Mouse (Mus musculus): Measurements from ENCODE around the gene BC052040. TPM values are rescaled to one million over a fixed set of nuclear protein-coding genes. Genes with fewer than 3 reads are reported as not detected.

BC052040 gene
- polyA plus RNA-seq, 1 experiment from 2014 or later = 12.2 TPM

- Histone ChIP-seq H3K4me2 (no peak overlapping the region), H3K36me3 (0 out of 2 replicates have a peak, but pooled peaks cover 5% of the 10 kb centered on the region), H3K27me3 (no peaks in the 10 kb centered on the region), H3K27ac (no peak overlapping the region), H3K4me1 (no peaks in the 10 kb centered on the region), H3K9ac (no peak overlapping the region), H3K4me3 (no peak overlapping the region), H3K9me3 (0 out of 2 replicates have a peak, but pooled peaks cover 7% of the 10 kb centered on the region)
- 76% methylated on average over 3 of the region's 3 CpGs for WGBS
- ATAC-seq (ENCODE audit: insufficient number of reproducible peaks, insufficient read depth, low FRiP score, low TSS enrichment, low read depth) = no peak
Observed at GRCm38 (mm10) chr2:115717980-115718379, 136.5 kb downstream of the BC052040 start.

GRCm38 (mm10) chr2:115723452-115723851 lies 141.9 kb downstream of the BC052040 start:
- Histone ChIP-seq H3K9me3 (0 out of 2 replicates have a peak, but pooled peaks cover 7% of the 10 kb centered on the region), H3K4me2 (no peak overlapping the region), H3K4me3 (no peak overlapping the region), H3K27ac (no peak overlapping the region), H3K36me3 (peaks cover 5% of the 10 kb centered on the region; the same call in 1 of the 2 replicates), H3K27me3 (no peaks in the 10 kb centered on the region), H3K9ac (no peak overlapping the region), H3K4me1 (peaks cover 4% of the 10 kb centered on the region; the same call in 1 of the 2 replicates)
- ATAC-seq (ENCODE audit: insufficient number of reproducible peaks, insufficient read depth, low FRiP score, low TSS enrichment, low read depth) = no peak
- WGBS = 25% methylated on average over 8 of the region's 8 CpGs

GRCm38 (mm10) chr2:115724216-115724615 lies 142.7 kb downstream of the BC052040 start:
- 0 out of 2 replicates have a peak, but pooled peaks cover 3% of the 10 kb centered on the region for H3K27me3 ChIP-seq
- no peak overlapping the region for H3K9ac ChIP-seq
- H3K36me3 ChIP-seq = peaks cover 5% of the 10 kb centered on the region; the same call in 1 of the 2 replicates
- WGBS = 55% methylated on average over 6 of the region's 6 CpGs
- no peak overlapping the region for H3K27ac ChIP-seq
- no peak for ATAC-seq (ENCODE audit: insufficient number of reproducible peaks, insufficient read depth, low FRiP score, low TSS enrichment, low read depth)
- no peak overlapping the region for H3K4me3 ChIP-seq
- H3K4me1 ChIP-seq = peaks cover 4% of the 10 kb centered on the region; the same call in 1 of the 2 replicates
- no peak overlapping the region for H3K4me2 ChIP-seq
- 0 out of 2 replicates have a peak, but pooled peaks cover 7% of the 10 kb centered on the region for H3K9me3 ChIP-seq

- H3K4me2 ChIP-seq = no peak overlapping the region
- ATAC-seq (ENCODE audit: insufficient number of reproducible peaks, insufficient read depth, low FRiP score, low TSS enrichment, low read depth) = no peak
- H3K4me3 ChIP-seq = no peak overlapping the region
- peaks cover 5% of the 10 kb centered on the region; the same call in 1 of the 2 replicates for H3K36me3 ChIP-seq
- H3K4me1 ChIP-seq = peaks cover 4% of the 10 kb centered on the region; the same call in 1 of the 2 replicates
- WGBS = 88% methylated on average over 6 of the region's 6 CpGs
- 0 out of 2 replicates have a peak, but pooled peaks cover 7% of the 10 kb centered on the region for H3K9me3 ChIP-seq
- 0 out of 2 replicates have a peak, but pooled peaks cover 3% of the 10 kb centered on the region for H3K27me3 ChIP-seq
- no peak overlapping the region for H3K27ac ChIP-seq
- H3K9ac ChIP-seq = no peak overlapping the region
Observed at GRCm38 (mm10) chr2:115724726-115725125, 143.2 kb downstream of the BC052040 start.

GRCm38 (mm10) chr2:115725503-115725902 lies 144.0 kb downstream of the BC052040 start:
- no peak overlapping the region for H3K4me3 ChIP-seq
- no peak overlapping the region for H3K27ac ChIP-seq
- no peak for ATAC-seq (ENCODE audit: insufficient number of reproducible peaks, insufficient read depth, low FRiP score, low TSS enrichment, low read depth)
- WGBS = 62% methylated on average over 6 of the region's 6 CpGs
- peaks cover 3% of the 10 kb centered on the region; the same call in 1 of the 2 replicates for H3K36me3 ChIP-seq
- H3K4me1 ChIP-seq = peaks cover 4% of the 10 kb centered on the region; the same call in 1 of the 2 replicates
- H3K27me3 ChIP-seq = peaks cover 8% of the 10 kb centered on the region; the same call in 1 of the 2 replicates
- H3K4me2 ChIP-seq = no peak overlapping the region
- H3K9ac ChIP-seq = no peak overlapping the region
- 0 out of 2 replicates have a peak, but pooled peaks cover 3% of the 10 kb centered on the region for H3K9me3 ChIP-seq

- 46% methylated on average over 6 of the region's 6 CpGs for WGBS
- Histone ChIP-seq H3K9ac (no peak overlapping the region), H3K4me1 (peaks cover 4% of the 10 kb centered on the region; the same call in 1 of the 2 replicates), H3K27ac (no peak overlapping the region), H3K9me3 (no peaks in the 10 kb centered on the region), H3K4me2 (no peak overlapping the region), H3K36me3 (no peaks in the 10 kb centered on the region; the same call in 1 of the 2 replicates), H3K27me3 (peaks cover 12% of the 10 kb centered on the region; the same call in 1 of the 2 replicates), H3K4me3 (no peak overlapping the region)
- no peak for ATAC-seq (ENCODE audit: insufficient number of reproducible peaks, insufficient read depth, low FRiP score, low TSS enrichment, low read depth)
Observed at GRCm38 (mm10) chr2:115725926-115726325, 144.4 kb downstream of the BC052040 start.

GRCm38 (mm10) chr2:115726806-115727205 lies 145.3 kb downstream of the BC052040 start:
- Histone ChIP-seq H3K9me3 (no peaks in the 10 kb centered on the region), H3K4me1 (peaks cover 4% of the 10 kb centered on the region; the same call in 1 of the 2 replicates), H3K27ac (no peak overlapping the region), H3K36me3 (no peaks in the 10 kb centered on the region; the same call in 1 of the 2 replicates), H3K4me3 (no peak overlapping the region), H3K4me2 (no peak overlapping the region), H3K27me3 (peaks cover 14% of the 10 kb centered on the region; the same call in 1 of the 2 replicates), H3K9ac (no peak overlapping the region)
- WGBS = 64% methylated on average over 5 of the region's 5 CpGs
- no peak for ATAC-seq (ENCODE audit: insufficient number of reproducible peaks, insufficient read depth, low FRiP score, low TSS enrichment, low read depth)

- Histone ChIP-seq H3K4me2 (no peak overlapping the region), H3K27ac (no peak overlapping the region), H3K9me3 (no peaks in the 10 kb centered on the region), H3K27me3 (peaks cover 14% of the 10 kb centered on the region; the same call in 1 of the 2 replicates), H3K36me3 (no peaks in the 10 kb centered on the region; the same call in 1 of the 2 replicates), H3K4me3 (no peak overlapping the region), H3K4me1 (peaks cover 6% of the 10 kb centered on the region; the same call in 1 of the 2 replicates), H3K9ac (no peak overlapping the region)
- ATAC-seq (ENCODE audit: insufficient number of reproducible peaks, insufficient read depth, low FRiP score, low TSS enrichment, low read depth) = no peak
- WGBS = 86% methylated on average over 6 of the region's 6 CpGs
Observed at GRCm38 (mm10) chr2:115728627-115729026, 147.1 kb downstream of the BC052040 start.

GRCm38 (mm10) chr2:115730502-115730901 lies 149.0 kb downstream of the BC052040 start:
- no peak overlapping the region for H3K4me2 ChIP-seq
- no peak overlapping the region for H3K9ac ChIP-seq
- H3K27me3 ChIP-seq = peaks cover 14% of the 10 kb centered on the region; the same call in 1 of the 2 replicates
- ATAC-seq (ENCODE audit: insufficient number of reproducible peaks, insufficient read depth, low FRiP score, low TSS enrichment, low read depth) = no peak
- H3K27ac ChIP-seq = no peak overlapping the region
- peaks cover 6% of the 10 kb centered on the region; the same call in 1 of the 2 replicates for H3K4me1 ChIP-seq
- WGBS = 61% methylated on average over 6 of the region's 6 CpGs
- H3K4me3 ChIP-seq = no peak overlapping the region
- no peaks in the 10 kb centered on the region; the same call in 1 of the 2 replicates for H3K36me3 ChIP-seq
- no peaks in the 10 kb centered on the region for H3K9me3 ChIP-seq

- Histone ChIP-seq H3K4me3 (no peak overlapping the region), H3K9me3 (no peaks in the 10 kb centered on the region), H3K9ac (no peak overlapping the region), H3K4me1 (peaks cover 6% of the 10 kb centered on the region; the same call in 1 of the 2 replicates), H3K4me2 (no peak overlapping the region), H3K27me3 (peaks cover 14% of the 10 kb centered on the region; the same call in 1 of the 2 replicates), H3K36me3 (no peaks in the 10 kb centered on the region; the same call in 1 of the 2 replicates), H3K27ac (no peak overlapping the region)
- 76% methylated on average over 3 of the region's 3 CpGs for WGBS
- ATAC-seq (ENCODE audit: insufficient number of reproducible peaks, insufficient read depth, low FRiP score, low TSS enrichment, low read depth) = no peak
Observed at GRCm38 (mm10) chr2:115731171-115731570, 149.7 kb downstream of the BC052040 start.

- Histone ChIP-seq H3K4me2 (no peak overlapping the region), H3K27me3 (peaks cover 16% of the 10 kb centered on the region; the same call in 1 of the 2 replicates), H3K36me3 (no peaks in the 10 kb centered on the region; the same call in 1 of the 2 replicates), H3K4me1 (peaks cover 6% of the 10 kb centered on the region; the same call in 1 of the 2 replicates), H3K9ac (no peak overlapping the region), H3K9me3 (no peaks in the 10 kb centered on the region), H3K27ac (no peak overlapping the region), H3K4me3 (no peak overlapping the region)
- WGBS = 82% methylated on average over 4 of the region's 4 CpGs
- no peak for ATAC-seq (ENCODE audit: insufficient number of reproducible peaks, insufficient read depth, low FRiP score, low TSS enrichment, low read depth)
Observed at GRCm38 (mm10) chr2:115732572-115732971, 151.1 kb downstream of the BC052040 start.
